Mouse (Mus musculus): ENCODE data around the gene Cpsf3. TPM values are rescaled to one million over a fixed set of nuclear protein-coding genes. Genes with fewer than 3 reads are reported as not detected.

The Cpsf3 gene
- total RNA-seq, 2 experiments from 2014 or later, result 43.8 to 54.1 TPM

DNA sequence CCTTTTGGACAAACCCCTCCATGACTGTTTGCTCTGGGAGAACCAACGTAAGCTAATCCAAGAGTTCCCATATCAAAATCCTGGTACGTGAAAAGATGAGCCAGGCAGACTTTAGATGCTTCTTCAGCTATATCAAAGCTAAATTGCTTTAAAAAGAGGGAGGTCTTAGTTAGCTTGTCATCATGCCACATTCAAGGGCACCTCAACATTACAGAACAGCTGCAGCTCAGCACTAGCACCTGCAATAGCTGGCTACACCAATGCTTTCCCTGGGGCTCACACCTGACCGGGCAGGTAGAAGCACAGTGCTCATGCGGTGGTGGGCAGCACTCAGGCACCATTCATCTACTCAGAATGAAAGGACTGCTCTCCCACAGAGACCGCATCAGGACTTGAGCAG lies 55.5 kb downstream of the Cpsf3 start:
- no peak overlapping the region for H3K4me3 ChIP-seq
- no peak for TF ChIP-seq CTCF (IDR thresholded peaks at IDR 0.05)
- intact Hi-C loops (cut with DNase I), result no loop called here
- no peak overlapping the region for H3K27ac ChIP-seq
- DNase-seq (ENCODE audit: extremely low spot score in 1 of 2, low spot score in 2 of 2), result no peak

DNA sequence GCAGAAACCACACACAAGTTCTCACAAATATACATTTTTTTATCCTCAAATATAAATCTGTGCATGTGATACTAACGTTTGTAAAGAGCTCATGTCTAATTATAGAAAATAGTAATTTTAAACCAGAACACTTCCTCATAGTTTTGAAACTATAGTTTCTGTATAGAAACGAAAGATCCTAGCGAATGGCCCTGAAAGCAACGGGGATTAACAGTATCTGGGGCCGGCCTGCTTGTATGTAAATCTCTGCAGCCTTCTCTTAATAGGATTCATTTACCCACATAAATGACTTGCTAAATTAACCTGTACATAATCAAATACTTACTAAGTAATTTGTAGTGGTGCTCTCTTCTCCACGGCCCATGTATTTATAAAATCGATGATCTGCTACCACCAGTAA lies 61.8 kb downstream of the Cpsf3 start:
- Histone ChIP-seq H3K27ac (no peak overlapping the region), H3K4me3 (no peak overlapping the region)
- TF ChIP-seq CTCF (IDR thresholded peaks at IDR 0.05), result no peak
- DNase-seq (ENCODE audit: extremely low spot score in 1 of 2, low spot score in 2 of 2), result no peak
- intact Hi-C loops (cut with DNase I), result no loop called here

DNA sequence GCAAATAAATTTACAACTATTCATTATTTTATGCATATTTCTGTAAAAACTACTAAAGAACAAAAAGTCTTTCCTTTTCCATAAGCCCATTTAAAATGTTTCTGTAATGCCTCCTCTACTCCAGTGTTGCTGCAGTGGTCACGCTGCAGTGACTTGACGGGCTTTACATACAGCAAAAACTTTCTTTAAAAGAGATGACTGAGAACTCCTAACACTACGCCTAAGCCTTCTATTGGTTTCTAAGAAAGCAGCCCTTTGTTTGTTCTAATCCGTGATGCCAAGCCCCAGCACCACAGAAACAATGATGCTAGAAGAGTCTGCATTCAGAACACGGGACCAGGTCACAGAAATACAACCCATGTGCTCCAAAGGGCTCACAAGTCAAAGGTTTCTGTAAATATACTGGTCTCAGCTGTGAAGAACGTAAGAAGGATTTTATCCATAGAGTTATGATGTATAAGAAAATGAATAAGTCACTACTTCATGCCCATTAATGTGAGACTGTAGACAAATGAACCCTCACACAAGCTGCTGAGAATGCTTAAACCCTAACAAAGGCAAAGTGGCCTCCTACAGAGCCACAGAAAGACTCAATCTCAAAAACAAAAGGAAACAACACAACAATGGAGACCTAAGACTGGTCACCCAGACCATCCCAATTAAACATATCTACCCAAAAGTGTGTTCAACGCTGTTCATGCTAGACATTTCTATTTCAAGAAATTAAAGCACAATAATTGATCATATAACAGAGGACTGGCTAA lies 65.1 kb downstream of the Cpsf3 start:
- intact Hi-C loops (cut with DNase I), result no loop called here
- no peak overlapping the region for H3K27ac ChIP-seq
- TF ChIP-seq CTCF (IDR thresholded peaks at IDR 0.05), result no peak
- DNase-seq (ENCODE audit: extremely low spot score in 1 of 2, low spot score in 2 of 2), result no peak
- no peak overlapping the region for H3K4me3 ChIP-seq

DNA sequence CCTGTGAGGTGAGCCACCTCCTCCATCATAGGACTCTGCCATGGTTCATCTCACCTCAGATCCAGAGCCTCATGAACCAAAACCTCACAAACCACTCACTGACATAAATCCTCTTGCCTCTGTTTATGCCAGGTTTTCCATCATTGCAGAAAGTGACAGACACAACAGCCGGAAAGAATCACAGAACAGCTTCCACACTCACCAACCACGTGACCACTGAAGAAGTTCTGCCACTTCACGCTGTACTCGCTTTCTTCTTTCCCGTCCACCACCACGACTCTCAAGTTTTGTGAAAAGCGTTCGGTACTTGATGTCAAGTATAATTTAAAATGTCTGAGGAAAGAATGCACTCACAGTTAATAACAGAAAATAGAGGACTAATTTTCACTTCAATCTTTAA lies 68.5 kb downstream of the Cpsf3 start:
- intact Hi-C loops (cut with DNase I), result no loop called here
- Histone ChIP-seq H3K27ac (no peak overlapping the region), H3K4me3 (no peak overlapping the region)
- no peak for DNase-seq (ENCODE audit: extremely low spot score in 1 of 2, low spot score in 2 of 2)
- no peak for TF ChIP-seq CTCF (IDR thresholded peaks at IDR 0.05)

DNA sequence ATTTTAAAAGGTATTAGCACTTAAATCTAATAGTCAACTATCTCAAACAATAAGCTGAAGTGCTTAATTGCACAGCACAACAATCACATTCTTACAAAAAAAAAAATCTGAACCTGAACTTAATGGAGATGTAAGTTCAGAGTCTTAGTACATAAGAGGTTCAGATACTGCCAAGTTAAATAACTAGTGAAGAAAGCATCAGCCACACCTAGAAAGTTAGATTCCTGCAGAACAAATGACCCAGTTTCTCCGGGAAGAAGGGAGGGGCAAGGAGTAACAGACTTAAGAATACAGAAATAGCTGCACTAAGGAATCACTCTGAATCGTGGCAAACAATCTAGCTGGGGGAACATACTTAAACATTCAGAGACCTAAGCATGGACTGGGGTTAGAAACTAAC lies 77.5 kb downstream of the Cpsf3 start:
- no peak for TF ChIP-seq CTCF (IDR thresholded peaks at IDR 0.05)
- no peak overlapping the region for H3K4me3 ChIP-seq
- H3K27ac ChIP-seq, result no peak overlapping the region
- DNase-seq (ENCODE audit: extremely low spot score in 1 of 2, low spot score in 2 of 2), result no peak
- intact Hi-C loops (cut with DNase I), result no loop called here

DNA sequence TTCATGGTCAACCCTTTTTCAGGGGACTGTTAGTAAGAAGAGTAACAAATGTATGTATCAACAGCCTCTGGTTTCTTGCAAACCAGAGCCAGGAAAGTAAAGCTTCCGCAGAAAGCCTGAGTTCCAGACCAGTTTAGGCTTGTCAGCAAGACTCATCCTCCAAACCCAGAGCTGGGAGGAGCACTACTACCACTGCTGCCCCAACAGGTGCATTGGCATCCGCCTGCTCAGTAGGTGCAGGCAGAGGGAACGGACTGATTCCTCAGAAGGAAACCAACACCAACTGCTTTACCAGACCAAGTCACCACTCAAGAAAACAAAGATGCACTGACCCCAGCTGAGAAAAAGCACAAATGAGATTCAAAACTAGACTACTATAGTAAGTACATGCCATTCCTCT lies 78.0 kb downstream of the Cpsf3 start:
- Histone ChIP-seq H3K4me3 (no peak overlapping the region), H3K27ac (no peak overlapping the region)
- no peak for DNase-seq (ENCODE audit: extremely low spot score in 1 of 2, low spot score in 2 of 2)
- TF ChIP-seq CTCF (IDR thresholded peaks at IDR 0.05), result no peak
- intact Hi-C loops (cut with DNase I), result no loop called here

Other genes starting within 250 kb of the Cpsf3 start
- gene Itgb1bp1, start 893 bp downstream of the Cpsf3 start, total RNA-seq (2021), result 10 to 100 TPM; 33.4 to 34.3 TPM
- gene Iah1, start 31.0 kb downstream of the Cpsf3 start, total RNA-seq (2021), result 10 to 100 TPM; 12.8 to 13.4 TPM
- gene Adam17, start 88.2 kb downstream of the Cpsf3 start, total RNA-seq (2021), result 10 to 100 TPM; 18.1 to 20.6 TPM
- 100 to 1,000 TPM; 406 to 421 TPM for gene Ywhaq, start 132.2 kb downstream of the Cpsf3 start, total RNA-seq (2021)

All from left cerebral cortex, adult 2 months (tissue).